Mouse (Mus musculus): ENCODE results near the gene Gtf2ird1.
A peak's percentile ranks its signal among the peaks of the same experiment; 100 is the strongest.
"Not testable (repeated sequence)": the region's sequence is repeated elsewhere in the genome, so short reads cannot be mapped to it uniquely, and the experiment has no call there.

The Gtf2ird1 gene

DNA sequence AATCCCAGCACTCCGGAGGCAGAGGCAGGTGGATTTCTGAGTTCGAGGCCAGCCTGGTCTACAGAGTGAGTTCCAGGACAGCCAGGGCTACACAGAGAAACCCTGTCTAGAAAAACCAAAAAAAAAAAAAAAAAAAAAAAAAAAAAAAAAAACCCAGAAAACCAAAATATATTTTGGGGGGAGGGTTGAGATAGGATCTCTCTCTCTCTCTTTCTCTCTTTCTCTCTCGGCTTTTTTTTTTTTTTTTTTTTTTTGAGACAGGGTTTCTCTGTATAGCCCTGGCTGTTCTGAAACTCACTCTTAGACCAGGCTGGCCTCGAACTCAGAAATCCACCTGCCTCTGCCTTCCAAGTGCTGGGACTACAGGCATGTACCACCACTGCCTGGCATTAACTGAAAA is 113.0 kb downstream of the Gtf2ird1 start:
- DNase-seq (ENCODE audit: low spot score): not testable (repeated sequence)

DNA sequence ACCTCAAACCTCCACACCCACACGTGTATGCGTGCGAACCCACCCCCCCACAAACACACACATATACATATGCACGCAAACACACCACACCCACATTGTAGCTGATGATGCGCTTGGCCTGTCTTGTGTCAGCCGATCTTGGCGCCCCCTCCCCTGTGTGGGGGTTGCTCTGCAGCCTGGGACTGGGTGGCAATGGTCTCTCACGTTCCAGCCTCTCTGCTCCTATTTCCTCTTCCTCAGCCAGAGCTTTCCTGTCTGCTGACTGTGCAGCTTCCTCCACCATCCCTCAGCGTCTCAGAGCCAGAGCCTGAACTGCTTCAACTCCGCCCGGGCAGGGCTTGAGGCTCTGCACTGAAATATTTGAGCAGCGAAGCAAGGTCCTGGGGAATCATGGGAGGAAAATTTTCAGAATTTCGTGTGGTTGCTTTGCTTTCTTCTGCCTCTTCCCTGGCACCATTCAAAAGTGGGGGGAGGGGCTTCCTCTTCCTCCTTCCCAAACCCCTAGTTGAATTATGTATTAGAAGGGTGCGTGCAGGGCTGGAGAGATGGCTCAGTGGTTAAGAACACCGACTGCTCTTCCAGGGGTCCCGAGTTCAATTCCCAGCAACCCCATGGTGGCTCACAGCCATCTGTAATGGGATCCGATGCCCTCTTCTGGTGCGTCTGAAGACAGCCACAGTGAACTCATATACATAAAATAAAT is 113.9 kb downstream of the Gtf2ird1 start:
- DNase-seq (ENCODE audit: low spot score): no peak

DNA sequence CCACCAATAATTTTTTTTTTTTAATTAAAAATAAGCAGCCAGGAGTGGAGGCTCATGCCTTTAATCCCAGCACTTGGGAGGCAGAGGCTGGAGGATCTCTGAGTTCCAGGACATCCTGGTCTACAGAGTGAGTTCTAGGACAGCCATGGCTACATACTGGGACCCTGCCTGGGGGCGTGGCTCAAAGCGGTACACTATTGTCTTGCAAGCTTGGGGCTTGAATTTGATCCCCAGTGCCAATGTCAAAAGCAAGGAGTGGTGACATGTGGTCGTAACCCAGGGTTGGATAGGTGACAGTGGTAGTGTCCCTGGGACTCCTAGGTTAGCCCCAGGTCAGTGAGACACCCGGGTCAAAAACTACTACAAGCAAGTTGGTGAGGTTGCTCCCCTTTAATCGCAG is 114.8 kb downstream of the Gtf2ird1 start:
- DNase-seq (ENCODE audit: low spot score): no peak

DNA sequence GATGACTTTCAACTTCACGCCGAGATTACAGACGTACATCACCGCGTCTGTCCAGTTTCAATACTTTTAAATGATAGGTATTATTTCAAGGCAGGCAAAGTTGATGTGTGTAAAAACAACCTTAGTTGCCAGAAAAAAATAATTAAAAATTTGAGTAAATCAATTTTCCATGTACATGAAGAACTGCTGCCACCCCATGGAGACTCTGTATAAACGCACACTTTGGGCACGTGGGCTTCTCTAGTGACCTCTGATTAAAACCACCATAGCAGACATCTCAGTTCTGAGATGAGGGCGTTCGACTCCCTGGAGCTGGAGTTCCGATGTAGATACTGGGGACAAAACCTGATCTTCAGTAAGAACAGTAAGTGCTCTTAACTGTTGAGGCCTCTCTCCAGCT is 115.2 kb downstream of the Gtf2ird1 start:
- peak; percentile 72 for DNase-seq (ENCODE audit: low spot score)

DNA sequence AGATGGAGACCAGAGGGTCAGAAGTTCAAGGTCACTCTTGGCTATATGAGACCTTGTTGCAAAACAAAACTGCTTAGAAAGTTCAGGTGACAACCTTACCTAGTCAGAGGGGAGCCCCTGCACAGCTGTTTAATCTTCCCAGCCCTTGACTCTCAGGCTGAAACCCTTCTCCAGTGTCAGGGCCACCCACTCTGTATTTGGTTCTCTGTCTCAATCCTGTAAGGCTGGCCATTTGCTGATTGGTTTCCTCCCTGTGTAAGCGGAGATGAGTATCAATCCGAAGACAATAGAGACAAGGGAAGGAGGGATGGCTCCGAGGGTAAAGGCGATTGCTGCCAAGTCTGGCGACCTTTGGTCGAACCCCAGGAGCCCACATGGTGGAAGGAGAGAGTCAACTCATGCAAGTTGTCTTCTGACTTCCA is 116.4 kb downstream of the Gtf2ird1 start:
- no peak for DNase-seq (ENCODE audit: low spot score)

DNA sequence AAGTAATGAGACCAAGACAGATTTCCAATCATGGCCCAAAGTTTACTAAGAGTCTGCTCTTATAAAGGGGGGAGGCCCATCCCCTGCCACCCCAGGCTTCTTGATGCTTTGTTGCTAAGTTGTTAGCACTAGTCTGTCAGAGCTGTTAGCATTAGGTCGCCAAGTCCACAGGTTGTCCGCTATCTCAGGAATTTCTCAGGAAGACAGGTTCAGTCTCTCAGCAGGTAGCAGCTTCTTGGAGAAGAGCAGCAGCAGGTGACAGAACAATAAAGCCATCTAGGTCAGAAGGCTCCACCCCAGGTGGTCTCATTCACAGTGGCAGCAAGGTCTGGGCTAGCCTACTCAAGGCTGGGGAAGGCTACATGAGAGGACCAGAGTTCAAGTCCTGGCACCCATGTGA is 119.5 kb downstream of the Gtf2ird1 start:
- not testable (repeated sequence) for DNase-seq (ENCODE audit: low spot score)

DNA sequence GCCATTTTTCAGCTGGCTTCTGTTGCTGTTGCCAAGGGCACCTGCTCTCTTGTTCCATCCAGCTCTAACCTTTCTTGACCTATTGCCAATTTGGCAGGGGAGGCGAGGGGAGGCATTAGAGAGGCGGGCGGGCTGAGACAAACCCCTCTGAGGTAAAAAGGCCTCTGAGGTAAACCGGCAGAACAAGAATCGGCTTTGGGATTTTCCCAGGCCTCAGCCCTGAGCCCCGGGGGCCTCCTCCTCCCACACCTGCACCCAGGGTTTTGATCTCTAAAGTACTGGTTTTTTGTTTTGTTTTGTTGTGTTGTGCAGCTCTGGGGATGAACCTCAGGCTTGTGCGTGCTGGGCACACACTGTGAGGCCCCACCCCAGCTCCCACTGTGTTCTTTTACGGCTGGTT is 123.8 kb downstream of the Gtf2ird1 start:
- DNase-seq (ENCODE audit: low spot score): peak; percentile 44

DNA sequence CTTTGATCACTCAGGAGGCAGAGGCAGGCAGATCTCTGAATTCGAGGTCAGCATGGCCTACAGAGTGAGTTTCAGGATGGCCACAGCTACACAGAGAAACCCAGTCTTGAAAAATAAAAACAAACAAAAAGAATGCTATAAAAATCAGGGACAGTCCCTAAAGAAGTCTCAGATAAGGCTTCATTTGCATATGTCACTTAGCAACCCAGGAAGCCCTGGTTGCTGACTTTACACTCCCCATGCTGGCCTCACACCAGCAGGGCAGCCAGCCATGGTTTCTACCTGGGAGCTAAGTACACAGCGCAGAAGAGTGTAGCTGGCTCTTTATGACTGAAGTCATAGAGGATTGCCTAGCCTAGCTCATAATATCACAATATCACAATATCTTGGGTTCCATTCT is 126.4 kb downstream of the Gtf2ird1 start:
- no peak for DNase-seq (ENCODE audit: low spot score)

DNA sequence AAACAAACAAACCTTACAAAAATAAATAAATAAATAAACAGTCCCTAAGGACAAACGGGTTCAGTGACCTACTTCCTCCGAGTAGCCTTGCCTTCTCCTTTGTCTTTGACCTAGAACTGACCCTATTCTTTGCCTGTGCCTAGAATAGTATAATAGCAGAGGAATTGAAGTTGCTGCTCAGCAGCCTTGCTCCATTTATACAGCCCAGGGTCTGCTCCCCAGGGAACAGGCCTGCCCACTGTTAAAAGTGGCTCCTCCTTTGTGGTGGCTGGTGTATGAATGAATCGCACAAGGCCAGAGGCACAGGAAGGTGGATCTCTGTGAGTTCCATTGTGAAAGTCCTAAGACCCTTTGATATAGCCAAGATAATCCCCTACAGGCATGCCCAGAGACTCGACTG is 127.2 kb downstream of the Gtf2ird1 start:
- no peak for DNase-seq (ENCODE audit: low spot score)

DNA sequence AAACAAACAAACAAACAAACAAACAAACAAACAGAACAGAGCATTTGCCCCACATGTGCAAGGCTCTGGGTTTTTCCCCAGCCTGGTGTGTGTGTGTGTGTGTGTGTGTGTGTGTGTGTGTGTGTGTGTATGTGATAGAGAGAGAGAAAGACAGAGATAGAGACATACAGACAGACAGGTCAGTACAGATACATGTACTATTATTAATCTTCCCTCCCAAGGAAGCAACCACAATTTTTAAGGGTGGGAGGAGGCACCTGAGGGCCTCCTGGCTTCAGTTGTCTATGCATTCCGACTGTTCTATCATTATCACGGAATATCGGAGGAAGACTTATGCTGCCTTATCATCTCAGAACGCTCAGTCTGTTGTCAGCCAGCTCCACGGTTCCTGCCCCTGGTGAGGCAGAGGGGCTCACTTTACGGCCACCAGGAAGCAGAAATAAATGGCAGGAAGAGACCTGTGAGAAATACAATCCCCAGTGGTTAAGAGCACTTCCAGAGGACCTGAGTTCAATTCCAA is 128.0 kb downstream of the Gtf2ird1 start:
- DNase-seq (ENCODE audit: low spot score): no peak

DNA sequence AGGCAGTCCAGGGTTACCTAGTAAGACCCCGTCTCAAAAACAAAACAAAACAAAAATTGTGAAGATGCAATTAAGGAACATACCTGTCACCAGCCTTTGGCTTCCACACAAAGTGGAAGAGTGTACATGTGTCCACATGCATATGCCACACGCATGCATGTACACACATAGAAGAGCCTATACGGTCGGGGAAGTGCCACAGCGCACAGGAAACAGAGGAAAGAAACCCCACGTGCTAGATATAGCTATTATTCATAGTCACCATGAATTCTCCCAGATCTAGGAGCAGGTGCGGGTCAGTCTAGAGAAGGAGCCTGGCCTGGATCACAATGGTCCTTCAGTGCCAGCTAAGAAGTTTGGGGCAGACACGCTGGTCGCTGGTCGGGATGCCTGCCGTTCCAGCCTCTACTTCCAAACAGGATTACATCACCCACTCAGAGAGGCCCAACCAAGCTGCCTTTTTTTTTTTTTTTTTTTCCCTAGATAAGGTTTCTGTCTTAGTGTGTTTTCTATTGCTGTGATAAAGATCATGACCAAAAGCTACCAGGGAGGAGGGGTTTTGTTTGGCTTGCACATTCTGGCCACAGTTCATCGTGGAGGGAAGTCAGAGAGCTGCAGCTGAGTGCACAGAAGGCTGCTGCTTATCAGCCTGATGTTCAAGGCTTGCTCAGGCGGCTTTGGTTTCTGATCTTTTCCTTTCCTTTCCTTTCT is 130.5 kb downstream of the Gtf2ird1 start:
- DNase-seq (ENCODE audit: low spot score): no peak

DNA sequence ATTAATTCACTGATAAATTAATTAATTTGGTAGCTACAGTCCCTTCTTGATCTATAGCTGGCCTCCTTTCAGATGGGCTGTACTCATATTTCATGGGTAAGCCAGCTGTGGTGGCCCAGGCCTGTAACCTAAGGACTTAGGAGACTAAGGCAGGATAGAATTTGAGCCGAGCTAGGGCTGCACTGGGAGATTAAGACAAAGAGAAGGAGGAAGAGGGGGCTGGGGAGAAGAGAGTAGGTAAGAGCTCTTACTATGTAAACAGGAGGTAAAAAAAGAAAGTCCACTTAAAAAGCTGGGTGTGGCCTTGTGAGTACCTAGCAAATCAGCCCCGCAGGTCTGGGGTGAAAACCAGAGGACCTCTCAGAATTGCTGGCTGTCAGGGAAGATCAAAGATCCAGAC is 132.6 kb downstream of the Gtf2ird1 start:
- peak; percentile 38 for DNase-seq (ENCODE audit: low spot score)

DNA sequence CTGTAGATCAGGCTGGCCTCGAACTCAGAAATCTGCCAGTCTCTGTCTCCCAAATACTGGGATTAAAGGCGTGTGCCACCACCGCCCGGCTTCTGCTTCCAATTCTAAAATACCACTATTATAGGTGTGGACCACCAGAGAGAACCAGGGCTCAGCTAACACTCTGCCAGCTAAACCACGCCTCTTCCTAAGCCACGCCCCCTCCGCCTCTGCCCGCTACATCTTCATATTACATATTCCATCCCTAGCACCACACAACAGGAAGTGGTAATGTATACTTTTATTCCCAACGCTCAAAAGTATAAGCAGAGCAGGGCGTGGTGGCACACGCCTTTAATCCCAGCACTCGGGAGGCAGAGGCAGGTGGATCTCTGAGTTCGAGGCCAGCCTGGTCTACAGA is 133.2 kb downstream of the Gtf2ird1 start:
- DNase-seq (ENCODE audit: low spot score): no peak

DNA sequence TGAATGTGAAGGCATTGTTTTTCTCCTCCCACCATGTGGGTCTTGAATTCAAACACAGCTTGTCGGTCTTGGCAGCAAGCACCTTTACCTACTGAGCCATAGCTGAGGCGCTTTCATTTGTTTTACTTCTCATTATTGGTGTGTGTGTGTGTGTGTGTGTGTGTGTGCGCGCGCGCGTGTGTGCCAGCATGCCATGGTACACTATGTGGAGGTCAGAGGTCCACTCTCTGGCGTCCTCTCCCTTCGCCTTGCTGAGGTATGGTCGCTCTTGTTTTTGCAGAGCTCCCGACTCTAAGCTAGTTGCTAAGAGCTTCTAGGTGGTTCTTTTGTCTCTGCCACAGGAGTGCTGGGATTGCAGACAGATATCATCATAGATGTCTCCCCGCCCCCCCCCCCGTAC is 134.2 kb downstream of the Gtf2ird1 start:
- no peak for DNase-seq (ENCODE audit: low spot score)

DNA sequence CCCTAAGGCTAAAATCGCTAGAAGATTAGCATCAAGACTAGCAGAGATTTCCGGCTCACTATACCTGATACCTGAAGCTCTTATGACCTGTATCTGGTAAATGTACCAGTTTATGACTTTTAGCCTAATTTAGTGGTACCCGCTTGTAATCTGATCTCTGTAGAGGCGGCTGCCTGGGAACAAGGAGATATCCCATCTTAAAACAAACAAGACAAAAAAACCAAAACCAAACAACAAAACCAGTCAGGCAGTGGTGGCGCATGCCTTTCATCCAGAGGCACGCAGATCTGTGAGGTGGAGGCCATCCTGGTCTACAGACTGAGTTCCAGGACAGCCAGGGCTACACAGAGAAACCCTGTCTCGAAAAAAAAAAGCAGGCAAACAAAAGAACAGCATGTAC is 134.8 kb downstream of the Gtf2ird1 start:
- no peak for DNase-seq (ENCODE audit: low spot score)

DNA sequence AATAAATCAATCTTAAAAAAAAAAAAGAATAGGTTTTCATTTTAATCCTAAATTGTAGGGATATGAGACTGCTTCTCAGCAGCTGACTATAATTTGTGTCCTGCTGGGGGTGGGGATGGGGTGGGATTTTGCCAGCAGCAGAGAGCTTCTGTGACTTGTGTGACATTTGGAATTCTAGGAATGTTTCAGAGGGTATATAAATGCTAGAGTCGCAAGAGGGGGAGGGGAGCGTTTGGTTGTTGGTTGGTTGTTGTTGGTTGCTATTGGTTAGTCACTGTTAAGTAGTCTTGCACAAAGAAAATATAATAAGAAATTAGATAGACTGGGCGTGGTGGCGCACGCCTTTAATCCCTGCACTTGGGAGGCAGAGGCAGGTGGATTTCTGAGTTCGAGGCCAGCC is 137.6 kb downstream of the Gtf2ird1 start:
- no peak for DNase-seq (ENCODE audit: low spot score)

DNA sequence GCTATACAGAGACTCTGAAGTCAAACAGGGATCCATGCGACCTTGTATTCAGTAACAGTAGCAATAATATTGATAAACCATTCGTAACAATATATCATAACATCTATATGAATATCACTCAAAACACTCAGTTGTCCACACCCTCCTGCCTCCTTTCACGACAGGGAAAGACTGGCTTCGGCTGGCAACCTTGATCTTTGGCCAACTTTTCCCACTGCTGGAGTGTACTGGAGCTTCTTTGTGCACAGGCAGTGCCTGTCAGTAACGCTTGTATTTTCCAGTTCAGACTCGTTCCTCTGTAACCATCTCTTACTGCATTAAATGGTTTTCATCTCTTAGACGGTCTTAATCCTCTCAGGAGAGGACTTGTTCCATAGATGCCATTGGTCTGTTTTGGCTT is 139.8 kb downstream of the Gtf2ird1 start:
- DNase-seq (ENCODE audit: low spot score): no peak

DNA sequence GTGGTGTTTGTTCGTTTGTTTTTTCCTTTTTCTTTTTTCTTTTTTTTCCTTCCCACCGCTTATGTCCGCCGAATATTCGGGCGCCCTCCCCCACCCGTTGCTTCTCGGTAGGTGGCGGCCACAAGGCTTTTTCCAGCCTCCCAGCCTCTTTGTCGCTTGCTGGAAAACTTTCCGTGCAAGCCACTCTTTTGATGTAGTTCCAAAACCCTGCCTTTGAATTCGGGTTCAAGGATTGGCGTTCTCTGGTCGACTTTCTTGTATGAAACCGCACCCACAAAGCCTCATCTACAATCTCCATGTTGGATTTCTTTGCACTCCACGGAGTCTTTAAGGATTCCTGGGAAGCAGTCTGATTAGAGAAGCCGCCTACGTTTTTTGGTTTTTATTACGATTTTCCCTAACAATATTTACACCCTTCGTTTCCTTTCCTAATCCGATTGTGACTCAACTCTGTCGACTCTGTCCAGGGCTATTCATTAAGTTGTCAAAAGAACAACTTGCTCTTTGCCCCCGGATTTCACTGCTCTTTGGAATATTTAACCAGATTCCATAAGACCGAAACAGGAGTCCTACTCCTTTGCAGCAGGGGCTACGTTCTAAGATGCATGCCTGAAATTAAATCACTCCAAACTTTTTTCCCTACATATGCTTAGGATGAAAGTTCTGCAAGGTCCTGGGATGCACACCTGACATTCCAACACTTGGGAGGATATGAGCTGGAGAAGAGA is 140.7 kb downstream of the Gtf2ird1 start:
- peak; percentile 64 for DNase-seq (ENCODE audit: low spot score)

DNA sequence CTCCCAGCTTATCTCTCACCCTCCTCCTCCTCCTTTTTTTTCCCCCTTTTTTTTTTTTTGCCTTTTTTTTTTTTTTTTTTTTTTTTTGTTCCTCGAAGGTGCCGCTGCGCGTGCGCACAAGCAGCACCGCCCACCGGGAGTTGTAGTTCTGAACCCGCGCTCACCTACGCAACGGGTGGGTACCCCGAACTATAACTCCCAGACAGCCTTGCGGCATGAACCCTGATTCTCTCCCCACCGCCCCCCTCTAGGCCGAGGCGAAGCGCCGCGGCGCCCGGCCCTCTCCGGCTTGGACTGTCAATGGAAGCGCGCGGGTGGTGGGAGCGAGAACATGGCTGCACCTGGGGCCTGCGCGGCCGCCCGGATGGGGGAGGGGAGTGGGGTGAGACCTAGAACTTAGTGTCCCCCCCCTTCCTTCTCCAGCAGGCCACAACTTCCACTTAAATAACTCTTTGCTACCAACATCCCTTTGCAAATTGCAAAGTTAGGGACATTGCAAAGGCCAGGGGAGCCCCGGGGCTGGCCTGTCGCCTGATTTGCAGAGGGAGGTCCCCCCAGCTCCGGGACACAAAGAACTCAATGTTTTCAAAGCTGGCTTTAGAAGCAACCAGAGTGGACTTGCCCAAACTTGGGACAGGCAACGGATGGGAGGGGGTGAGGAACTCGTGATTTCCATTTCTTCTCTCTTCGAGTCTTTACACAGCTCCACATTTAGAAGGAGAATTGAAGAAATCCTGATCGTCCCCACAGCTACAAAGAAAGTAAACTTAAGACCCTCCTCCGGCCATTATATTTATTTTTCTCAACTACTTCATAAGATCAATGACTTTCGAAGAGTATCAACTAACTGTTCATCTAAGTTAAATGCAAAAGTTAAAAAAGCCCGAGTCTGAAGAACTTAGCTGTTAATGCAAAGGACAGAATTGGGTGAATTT is 141.6 kb downstream of the Gtf2ird1 start, which contains the start of gene Gtf2i:
Gene Gtf2i, minus strand, starts transcription at position 73 of the 935 bp plus-strand sequence.
- DNase-seq (ENCODE audit: low spot score): peak; percentile 98

DNA sequence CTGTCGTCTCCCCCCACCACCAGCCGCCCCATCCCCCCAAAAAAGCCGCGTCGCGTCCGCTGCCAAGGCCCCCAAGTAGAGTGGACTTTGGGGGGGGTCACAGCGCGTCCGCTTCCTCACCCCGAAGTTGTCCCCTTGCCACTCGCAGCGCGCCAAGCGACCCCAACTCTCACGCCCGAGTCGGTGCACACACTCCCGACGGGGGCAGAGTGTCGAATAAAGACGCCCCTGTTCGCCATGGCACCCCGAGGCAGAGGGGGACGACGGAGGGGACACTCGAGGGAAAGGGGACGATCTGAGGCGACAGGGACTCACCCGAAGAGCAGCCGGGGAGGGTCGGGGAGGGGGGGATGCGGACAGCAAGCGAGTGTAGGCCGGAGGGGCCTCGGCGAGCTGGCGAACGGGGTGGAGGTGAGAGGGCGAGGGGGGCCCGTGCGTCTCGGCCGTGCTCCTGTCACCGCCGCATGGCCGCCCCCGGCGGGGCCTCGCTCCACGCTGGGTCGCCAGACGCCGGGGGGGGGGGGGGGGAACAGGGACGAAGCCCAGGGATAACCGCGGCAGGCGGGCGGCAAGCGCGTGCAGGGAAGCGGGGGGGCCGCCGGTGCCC is 142.3 kb downstream of the Gtf2ird1 start:
- DNase-seq (ENCODE audit: low spot score): peak; percentile 67

DNA sequence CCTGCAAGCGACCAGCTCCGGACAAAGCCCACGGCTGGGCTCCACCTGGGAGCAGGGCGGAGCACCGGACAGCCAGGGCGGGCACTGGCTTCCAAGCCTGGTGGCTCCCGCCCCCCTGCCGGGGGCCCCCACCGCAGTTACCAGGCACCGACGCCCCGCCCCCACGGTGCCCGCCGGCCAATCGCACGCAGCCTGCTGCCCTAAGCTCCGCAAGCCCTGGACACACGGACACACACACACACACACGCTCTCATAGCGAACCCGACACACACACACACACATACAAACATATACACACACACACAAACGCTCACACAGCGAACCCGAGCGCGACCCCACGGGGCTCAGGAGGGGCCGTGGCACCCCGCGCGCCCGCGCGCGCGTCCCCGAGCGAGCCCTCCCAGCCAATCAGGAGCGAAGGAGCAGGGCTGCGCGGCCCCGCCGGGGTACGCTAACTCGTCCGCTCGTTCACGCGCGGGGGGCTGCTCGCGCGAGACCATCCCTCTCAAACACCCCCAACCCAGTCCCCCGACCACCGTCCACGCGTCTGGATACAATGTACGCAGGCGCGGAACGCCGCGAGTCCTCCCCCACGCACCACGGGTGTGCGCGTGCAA is 143.0 kb downstream of the Gtf2ird1 start:
- peak; percentile 96 for DNase-seq (ENCODE audit: low spot score)
